Mouse (Mus musculus) midbrain, postnatal 0 days (tissue): ENCODE measurements around the gene Gng5. TPM values are rescaled to one million over a fixed set of nuclear protein-coding genes. Genes with fewer than 3 reads are reported as not detected.

Source experiments
- ATAC-seq: fragments of 200-750 bp; cut with Nextera tagmentation; 2 replicates; pipeline ENCODE4 v1.8.0; 2017; ENCODE audit warnings: moderate number of reproducible peaks, mild to moderate bottlenecking, moderate TSS enrichment, moderate library complexity; ENCODE audit not compliant: low FRiP score
- DNase-seq: peaks from one replicate; pipeline ENCODE4 v3.0.0-alpha.2; 2015; ENCODE audit warnings: low spot score
- H3K27ac ChIP-seq: fragments of 300-500 bp; sonication (generic); 2 replicates; pipeline ENCODE4 v1.5.1; 2014; ENCODE audit warnings: low read depth, mild to moderate bottlenecking, low read length, mixed read lengths
- H3K27me3 ChIP-seq: fragments of 300-500 bp; sonication (generic); 2 replicates; pipeline ENCODE4 v1.6.1; 2014; ENCODE audit warnings: low read length, control low read depth, mixed read lengths; ENCODE audit not compliant: insufficient read depth
- H3K36me3 ChIP-seq: fragments of 300-500 bp; sonication (generic); 2 replicates; pipeline ENCODE4 v1.6.1; 2014; ENCODE audit warnings: low read length, control low read depth, mixed read lengths; ENCODE audit not compliant: insufficient read depth
- H3K4me1 ChIP-seq: fragments of 300-500 bp; sonication (generic); 2 replicates; pipeline ENCODE4 v1.6.1; 2014; ENCODE audit warnings: mild to moderate bottlenecking, control low read depth, antibody characterized with exemption, low read length, mixed read lengths; ENCODE audit not compliant: insufficient read depth
- H3K4me2 ChIP-seq: fragments of 300-500 bp; sonication (generic); 2 replicates; pipeline ENCODE4 v1.6.1; 2014; ENCODE audit warnings: low read depth, mild to moderate bottlenecking, low read length, mixed read lengths; ENCODE audit not compliant: poor library complexity, severe bottlenecking
- H3K4me3 ChIP-seq: fragments of 300-500 bp; sonication (generic); 2 replicates; pipeline ENCODE4 v1.5.1; 2014; ENCODE audit warnings: low read depth, mild to moderate bottlenecking, low read length, moderate library complexity
- H3K9ac ChIP-seq: fragments of 300-500 bp; sonication (generic); replicated peaks from 2 replicates; pipeline ENCODE4 v1.6.1; 2014; ENCODE audit warnings: mild to moderate bottlenecking, low read length, moderate library complexity, mixed read lengths; ENCODE audit not compliant: poor library complexity, severe bottlenecking
- H3K9me3 ChIP-seq: fragments of 300-500 bp; sonication (generic); 2 replicates; pipeline ENCODE4 v1.6.1; 2016; ENCODE audit warnings: low read length, control low read depth
- CTCF ChIP-seq: IDR thresholded peaks from 2 replicates; pipeline ENCODE4 v1.5.1; 2016; ENCODE audit warnings: antibody characterized with exemption, mild to moderate bottlenecking
- WGBS: fragments of 180-500 bp; shearing (Covaris S2); extraction: QIAGEN DNeasy Blood & Tissue Kit; methylation state at CpG from one replicate; pipeline ENCODE4 v1.1.7; 2014; 5-methylcytosine and 5-hydroxymethylcytosine counted together
- polyA plus RNA-seq: library from polyadenylated mRNA; unstranded; fragments of >200 nt; fragmentation: Nextera tagmentation; extraction: Ambion mirVana; gene quantifications from 2 replicates; pipeline ENCODE4 v1.2.1, GENCODE M21; 2015
- total RNA-seq: library from RNA; depleted of rRNA; stranded (reverse); fragments of >200 nt; gene quantifications from 2 replicates; pipeline ENCODE4 v1.2.3, GENCODE M21; 2014

The Gng5 gene
- total and polyA plus RNA-seq, 2 experiments from 2014 or later, result 67.5 to 247 TPM

- Histone ChIP-seq H3K4me3 (no peak overlapping the region), H3K4me1 (no peaks in the 10 kb centered on the region), H3K36me3 (no peaks in the 10 kb centered on the region), H3K9me3 (no peaks in the 10 kb centered on the region), H3K27ac (no peak overlapping the region), H3K4me2 (no peak overlapping the region), H3K9ac (no peak overlapping the region), H3K27me3 (no peaks in the 10 kb centered on the region)
- no peak for DNase-seq
- no peak for TF ChIP-seq CTCF
- ATAC-seq, result no peak
These were observed 25.9 kb upstream of the Gng5 start for GRCm38 (mm10) chr3:146473741-146474140.

- Histone ChIP-seq H3K4me3 (no peak overlapping the region), H3K9me3 (no peaks in the 10 kb centered on the region), H3K27ac (no peak overlapping the region), H3K4me1 (no peaks in the 10 kb centered on the region), H3K36me3 (no peaks in the 10 kb centered on the region), H3K4me2 (no peak overlapping the region), H3K9ac (no peak overlapping the region), H3K27me3 (no peaks in the 10 kb centered on the region)
- no peak for DNase-seq
- ATAC-seq, result no peak
- no peak for TF ChIP-seq CTCF
- WGBS, result 88% methylated on average over 3 of the region's 3 CpGs
These were observed 25.2 kb upstream of the Gng5 start for GRCm38 (mm10) chr3:146474428-146474827.

DNA sequence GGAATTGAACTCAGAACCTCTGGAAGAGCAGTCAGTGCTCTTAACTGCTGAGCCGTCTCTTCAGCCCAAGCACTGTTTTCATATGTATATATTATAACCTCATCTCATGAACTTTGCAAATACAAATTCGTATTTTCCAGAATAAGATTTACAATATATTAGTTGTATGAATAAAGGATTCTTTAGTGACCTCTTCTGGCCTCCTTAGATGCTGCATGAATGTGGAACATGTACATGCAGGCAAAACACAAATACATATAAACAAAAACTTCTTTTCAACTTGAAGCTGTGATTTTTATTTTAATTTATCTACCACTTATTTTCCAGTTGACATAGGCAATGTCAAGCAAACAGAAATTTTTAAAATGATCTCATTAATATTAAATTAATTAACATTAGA, 17.6 kb upstream of the Gng5 start:
- no peak overlapping the region for H3K4me2 ChIP-seq
- H3K9ac ChIP-seq, result no peak overlapping the region
- no peaks in the 10 kb centered on the region for H3K36me3 ChIP-seq
- no peaks in the 10 kb centered on the region for H3K4me1 ChIP-seq
- WGBS, result 62% methylated on average over 2 of the region's 2 CpGs
- peak; percentile 30 for TF ChIP-seq CTCF
- H3K4me3 ChIP-seq, result no peak overlapping the region
- ATAC-seq (no peak), DNase-seq (no peak)
- H3K27ac ChIP-seq, result no peak overlapping the region
- H3K27me3 ChIP-seq, result no peaks in the 10 kb centered on the region
- no peaks in the 10 kb centered on the region for H3K9me3 ChIP-seq

GRCm38 (mm10) chr3:146486464-146486863, 13.1 kb upstream of the Gng5 start:
- WGBS, result 86% methylated on average over 4 of the region's 4 CpGs
- no peaks in the 10 kb centered on the region for H3K9me3 ChIP-seq

GRCm38 (mm10) chr3:146494941-146495340, 4.7 kb upstream of the Gng5 start:
- no peak for TF ChIP-seq CTCF
- WGBS, result 24% methylated on average over 8 of the region's 8 CpGs
- ATAC-seq (no peak), DNase-seq (no peak)
- no peaks in the 10 kb centered on the region for H3K9me3 ChIP-seq
- H3K4me3 ChIP-seq, result no peak overlapping the region
- H3K9ac ChIP-seq, result no peak overlapping the region
- no peaks in the 10 kb centered on the region for H3K27me3 ChIP-seq
- H3K36me3 ChIP-seq, result no peaks in the 10 kb centered on the region
- no peaks in the 10 kb centered on the region for H3K4me1 ChIP-seq
- H3K27ac ChIP-seq, result no peak overlapping the region
- H3K4me2 ChIP-seq, result no peak overlapping the region

More at GRCm38 (mm10) chr3:146486464-146486863, 13.1 kb upstream of the Gng5 start:
- ATAC-seq, result no peak
- Histone ChIP-seq H3K27me3 (no peaks in the 10 kb centered on the region), H3K4me1 (no peaks in the 10 kb centered on the region), H3K27ac (no peak overlapping the region), H3K4me2 (no peak overlapping the region), H3K9ac (no peak overlapping the region), H3K36me3 (no peaks in the 10 kb centered on the region), H3K4me3 (no peak overlapping the region)
- TF ChIP-seq CTCF, result 0 out of 2 replicates have a peak, but pooled peaks have one; percentile 4
- DNase-seq, result no peak

DNA sequence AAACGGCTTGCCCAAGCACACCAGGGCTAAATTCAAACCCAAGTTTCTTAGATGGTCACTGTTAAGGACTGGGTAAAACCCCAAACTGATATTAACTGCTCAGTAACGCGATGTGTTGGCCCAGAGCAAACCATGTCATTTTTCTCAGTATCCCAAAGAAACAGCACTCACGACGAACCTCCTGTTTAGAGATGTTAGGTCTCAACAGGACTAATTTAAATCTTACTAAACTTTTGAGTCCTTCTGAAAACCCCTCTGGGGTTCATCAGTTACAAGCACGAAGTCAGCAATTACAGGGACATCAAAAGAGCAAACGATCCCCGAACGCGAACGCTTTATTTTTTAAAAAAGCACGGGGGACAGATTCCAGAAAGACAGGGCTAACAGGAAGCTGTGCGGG, 618 bp upstream of the Gng5 start:
- Histone ChIP-seq H3K27ac (peak overlapping the region; percentile 59), H3K27me3 (no peaks in the 10 kb centered on the region), H3K36me3 (no peaks in the 10 kb centered on the region), H3K4me2 (peak overlapping the region; percentile 77), H3K4me1 (0 out of 2 replicates have a peak, but pooled peaks cover 3% of the 10 kb centered on the region), H3K9me3 (no peaks in the 10 kb centered on the region), H3K9ac (peak overlapping the region; percentile 60; the same call in 1 of the 2 replicates), H3K4me3 (peak overlapping the region; percentile 68)
- TF ChIP-seq CTCF, result no peak
- no peak for DNase-seq
- no peak for ATAC-seq
- WGBS, result 5% methylated on average over 13 of the region's 13 CpGs
